Mouse (Mus musculus) adrenal gland, postnatal 14 days (tissue): ENCODE results near the gene Mreg. TPM values are rescaled to one million over a fixed set of nuclear protein-coding genes. Genes with fewer than 3 reads are reported as not detected.

ENCODE experiments used
- DNase-seq: peaks from one replicate; pipeline ENCODE4 v3.0.0; 2021; ENCODE audit warnings: mixed read lengths
- total RNA-seq: library from RNA; stranded (reverse); gene quantifications from 2 replicates; pipeline ENCODE4 v1.2.3, GENCODE M21; 2021

The Mreg gene
- total RNA-seq, 1 experiment from 2014 or later: 8.0 TPM

GRCm38 (mm10) chr1:72196123-72196522 is 16.0 kb downstream of the Mreg start:
- no peak for DNase-seq

GRCm38 (mm10) chr1:72191449-72191848 is 20.7 kb downstream of the Mreg start:
- DNase-seq: no peak

GRCm38 (mm10) chr1:72188142-72188738 is 23.9 kb downstream of the Mreg start:
- no peak for DNase-seq

GRCm38 (mm10) chr1:72187486-72187885 is 24.6 kb downstream of the Mreg start:
- DNase-seq: peak; percentile 10

GRCm38 (mm10) chr1:72186151-72186550 is 26.0 kb downstream of the Mreg start:
- no peak for DNase-seq

GRCm38 (mm10) chr1:72183554-72183953 is 28.6 kb downstream of the Mreg start:
- DNase-seq: no peak

GRCm38 (mm10) chr1:72182930-72183499 is 29.1 kb downstream of the Mreg start:
- DNase-seq: peak; percentile 51

GRCm38 (mm10) chr1:72179947-72180346 is 32.2 kb downstream of the Mreg start:
- no peak for DNase-seq

GRCm38 (mm10) chr1:72176239-72176638 is 35.9 kb downstream of the Mreg start:
- no peak for DNase-seq

GRCm38 (mm10) chr1:72174183-72174582 is 37.9 kb downstream of the Mreg start:
- no peak for DNase-seq

- DNase-seq: no peak
Observed at GRCm38 (mm10) chr1:72173402-72174051, 38.6 kb downstream of the Mreg start.

- DNase-seq: no peak
Observed at GRCm38 (mm10) chr1:72172788-72173187, 39.3 kb downstream of the Mreg start.

- no peak for DNase-seq
Observed at GRCm38 (mm10) chr1:72171001-72171860, 40.9 kb downstream of the Mreg start.

- no peak for DNase-seq
Observed at GRCm38 (mm10) chr1:72167024-72167423, 45.1 kb downstream of the Mreg start.

- no peak for DNase-seq
Observed at GRCm38 (mm10) chr1:72166468-72166814, 45.7 kb downstream of the Mreg start.

- no peak for DNase-seq
Observed at GRCm38 (mm10) chr1:72165723-72166467, 46.2 kb downstream of the Mreg start.

GRCm38 (mm10) chr1:72160321-72160720 is 51.8 kb downstream of the Mreg start:
- no peak for DNase-seq

GRCm38 (mm10) chr1:72145041-72145440 is 67.1 kb downstream of the Mreg start:
- no peak for DNase-seq

- DNase-seq: no peak
Observed at GRCm38 (mm10) chr1:72144426-72144825, 67.7 kb downstream of the Mreg start.

- peak; percentile 70 for DNase-seq
Observed at GRCm38 (mm10) chr1:72141893-72142480, 70.1 kb downstream of the Mreg start.

- DNase-seq: no peak
Observed at GRCm38 (mm10) chr1:72136101-72136500, 76.0 kb downstream of the Mreg start.

- DNase-seq: no peak
Observed at GRCm38 (mm10) chr1:72134534-72134933, 77.6 kb downstream of the Mreg start.
